Mouse (Mus musculus): ENCODE results near the gene Mvp. TPM values are rescaled to one million over a fixed set of nuclear protein-coding genes. Genes with fewer than 3 reads are reported as not detected.

The Mvp gene
- total and polyA plus RNA-seq, 2 experiments: 23.4 to 39.4 TPM

DNA sequence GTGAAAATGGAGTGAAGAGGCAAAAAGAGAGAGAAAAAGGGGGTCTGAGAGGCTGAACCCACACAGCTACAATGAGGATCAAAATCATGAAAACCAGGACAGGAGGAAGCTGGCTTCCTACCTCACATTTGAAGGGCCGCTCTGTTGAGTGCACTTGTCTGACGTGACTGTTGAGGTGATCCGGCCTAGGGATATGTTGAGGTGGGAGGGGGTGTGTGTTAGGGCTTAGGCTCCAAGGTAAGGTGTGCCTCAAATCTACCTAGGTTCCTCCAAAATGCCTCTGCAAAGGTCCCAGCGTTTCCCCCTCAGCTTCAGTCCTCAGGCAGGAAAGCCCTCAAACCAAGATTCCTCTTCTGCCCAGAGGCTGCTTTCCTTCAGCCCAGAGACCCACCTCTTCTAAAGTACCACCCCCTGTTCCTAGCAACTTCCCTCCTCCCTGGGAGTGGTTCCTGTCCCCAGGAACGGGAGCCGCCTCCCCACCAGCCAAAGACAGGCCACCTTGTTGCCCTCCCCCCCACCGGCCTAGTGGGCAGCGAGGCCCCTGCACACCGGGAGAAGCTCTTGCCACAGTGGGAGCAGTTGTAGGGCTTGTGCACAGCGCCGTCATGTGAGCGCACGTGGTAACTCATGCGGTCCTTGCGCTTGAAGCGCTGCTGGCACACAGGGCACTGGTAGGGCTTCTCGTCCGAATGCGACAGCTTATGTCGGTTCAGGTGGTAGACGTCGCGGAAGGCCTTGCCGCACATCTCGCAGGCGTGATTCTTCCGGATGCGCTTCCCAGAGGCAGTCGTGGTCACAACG, 10.5 kb upstream of the Mvp start:
- TF ChIP-seq POLR2A (IDR thresholded peaks at IDR 0.05; ENCODE audit: extremely low read depth, insufficient read depth, low read length) (0 out of 2 replicates have a peak, but pooled peaks have one; percentile 21), CTCF (IDR thresholded peaks at IDR 0.05; ENCODE audit: low read depth, low read length) (peak; percentile 86)
- peak; percentile 77 for DNase-seq (ENCODE audit: extremely low read depth, low read depth, low spot score)
- Histone ChIP-seq H3K9ac (ENCODE audit: low read depth, low read length) (peak overlapping the region; percentile 84), H3K27me3 (ENCODE audit: control insufficient read depth, insufficient read depth, low read length) (no peaks in the 10 kb centered on the region), H3K4me3 (ENCODE audit: insufficient read depth, low read depth, low read length) (peak overlapping the region; percentile 69), H3K79me2 (ENCODE audit: control insufficient read depth, insufficient read depth, low read length) (no peaks in the 10 kb centered on the region), H3K27ac (replicated peaks; ENCODE audit: insufficient read depth, low read depth, low read length) (peak overlapping the region; percentile 30), H3K4me1 (ENCODE audit: control insufficient read depth, insufficient read depth, low read length) (peaks cover 11% of the 10 kb centered on the region), H3K36me3 (ENCODE audit: control insufficient read depth, insufficient read depth, low read length) (no peaks in the 10 kb centered on the region; the same call in 1 of the 2 replicates)
- 5% methylated on average over 30 of the region's 30 CpGs for WGBS

GRCm38 (mm10) chr7:127023896-127024690, 9.7 kb upstream of the Mvp start:
- no peak for DNase-seq (ENCODE audit: extremely low read depth, low read depth, low spot score)
- H3K36me3 ChIP-seq (ENCODE audit: control insufficient read depth, insufficient read depth, low read length): no peaks in the 10 kb centered on the region; the same call in 1 of the 2 replicates
- no peak overlapping the region for H3K9ac ChIP-seq (ENCODE audit: low read depth, low read length)
- TF ChIP-seq POLR2A (IDR thresholded peaks at IDR 0.05; ENCODE audit: extremely low read depth, insufficient read depth, low read length): no peak
- TF ChIP-seq CTCF (IDR thresholded peaks at IDR 0.05; ENCODE audit: low read depth, low read length): no peak
- peaks cover 11% of the 10 kb centered on the region for H3K4me1 ChIP-seq (ENCODE audit: control insufficient read depth, insufficient read depth, low read length)
- no peaks in the 10 kb centered on the region for H3K27me3 ChIP-seq (ENCODE audit: control insufficient read depth, insufficient read depth, low read length)
- H3K27ac ChIP-seq (replicated peaks; ENCODE audit: insufficient read depth, low read depth, low read length): no peak overlapping the region
- 68% methylated on average over 19 of the region's 19 CpGs for WGBS
- no peak overlapping the region for H3K4me3 ChIP-seq (ENCODE audit: insufficient read depth, low read depth, low read length)
- no peaks in the 10 kb centered on the region for H3K79me2 ChIP-seq (ENCODE audit: control insufficient read depth, insufficient read depth, low read length)

GRCm38 (mm10) chr7:127023272-127023691, 8.9 kb upstream of the Mvp start:
- peaks cover 10% of the 10 kb centered on the region for H3K4me1 ChIP-seq (ENCODE audit: control insufficient read depth, insufficient read depth, low read length)
- no peaks in the 10 kb centered on the region for H3K79me2 ChIP-seq (ENCODE audit: control insufficient read depth, insufficient read depth, low read length)
- no peaks in the 10 kb centered on the region for H3K27me3 ChIP-seq (ENCODE audit: control insufficient read depth, insufficient read depth, low read length)
- no peak overlapping the region for H3K4me3 ChIP-seq (ENCODE audit: insufficient read depth, low read depth, low read length)
- TF ChIP-seq CTCF (IDR thresholded peaks at IDR 0.05; ENCODE audit: low read depth, low read length) (no peak), POLR2A (IDR thresholded peaks at IDR 0.05; ENCODE audit: extremely low read depth, insufficient read depth, low read length) (no peak)
- no peak overlapping the region for H3K27ac ChIP-seq (replicated peaks; ENCODE audit: insufficient read depth, low read depth, low read length)
- 91% methylated on average over 13 of the region's 13 CpGs for WGBS
- H3K9ac ChIP-seq (ENCODE audit: low read depth, low read length): no peak overlapping the region
- no peak for DNase-seq (ENCODE audit: extremely low read depth, low read depth, low spot score)
- no peaks in the 10 kb centered on the region; the same call in 1 of the 2 replicates for H3K36me3 ChIP-seq (ENCODE audit: control insufficient read depth, insufficient read depth, low read length)

- Histone ChIP-seq H3K4me3 (ENCODE audit: insufficient read depth, low read depth, low read length) (no peak overlapping the region), H3K4me1 (ENCODE audit: control insufficient read depth, insufficient read depth, low read length) (peaks cover 10% of the 10 kb centered on the region), H3K27me3 (ENCODE audit: control insufficient read depth, insufficient read depth, low read length) (no peaks in the 10 kb centered on the region), H3K27ac (replicated peaks; ENCODE audit: insufficient read depth, low read depth, low read length) (no peak overlapping the region), H3K9ac (ENCODE audit: low read depth, low read length) (no peak overlapping the region), H3K79me2 (ENCODE audit: control insufficient read depth, insufficient read depth, low read length) (no peaks in the 10 kb centered on the region), H3K36me3 (ENCODE audit: control insufficient read depth, insufficient read depth, low read length) (no peaks in the 10 kb centered on the region; the same call in 1 of the 2 replicates)
- no peak for DNase-seq (ENCODE audit: extremely low read depth, low read depth, low spot score)
- TF ChIP-seq POLR2A (IDR thresholded peaks at IDR 0.05; ENCODE audit: extremely low read depth, insufficient read depth, low read length): no peak
- TF ChIP-seq CTCF (IDR thresholded peaks at IDR 0.05; ENCODE audit: low read depth, low read length): no peak
- WGBS: 98% methylated on average over 7 of the region's 7 CpGs
Measured at GRCm38 (mm10) chr7:127022528-127023271, 8.3 kb upstream of the Mvp start.
